Mouse (Mus musculus) mouse trophoblast stem cell (cell line): ENCODE data around the gene Def6.

Source experiments
- in situ Hi-C, 2 experiments: fragments of 300-500 bp; cut with MseI, MboI; formaldehyde crosslinking; loops; 2 replicates in 1 of 2; 3 replicates in 1 of 2; pipeline ENCODE4 v1.15.1; 2025

The Def6 gene

GRCm38 (mm10) chr17:28240846-28241245 lies 33.3 kb downstream of the Def6 start:
- in situ Hi-C loops: no loop called here

- in situ Hi-C loops: no loop called here
Observed at GRCm38 (mm10) chr17:28242296-28242695, 34.7 kb downstream of the Def6 start.

- in situ Hi-C loops: no loop called here
Observed at GRCm38 (mm10) chr17:28244214-28244613, 36.6 kb downstream of the Def6 start.

- in situ Hi-C loops: no loop called here
Observed at GRCm38 (mm10) chr17:28244714-28245113, 37.1 kb downstream of the Def6 start.

GRCm38 (mm10) chr17:28246640-28247039 lies 39.1 kb downstream of the Def6 start:
- in situ Hi-C loops: no loop called here

- in situ Hi-C loops: no loop called here
Observed at GRCm38 (mm10) chr17:28247613-28248012, 40.0 kb downstream of the Def6 start.

GRCm38 (mm10) chr17:28249062-28249461 lies 41.5 kb downstream of the Def6 start:
- in situ Hi-C loops: no loop called here

GRCm38 (mm10) chr17:28251579-28252280 lies 44.2 kb downstream of the Def6 start:
- in situ Hi-C loops: no loop called here

- in situ Hi-C loops: no loop called here
Observed at GRCm38 (mm10) chr17:28252281-28252648, 44.7 kb downstream of the Def6 start.

- in situ Hi-C loops: no loop called here
Observed at GRCm38 (mm10) chr17:28253216-28253615, 45.6 kb downstream of the Def6 start.

- in situ Hi-C loops: no loop called here
Observed at GRCm38 (mm10) chr17:28254804-28255203, 47.2 kb downstream of the Def6 start.

GRCm38 (mm10) chr17:28255651-28256050 lies 48.1 kb downstream of the Def6 start:
- in situ Hi-C loops: no loop called here

GRCm38 (mm10) chr17:28256651-28257328 lies 49.2 kb downstream of the Def6 start:
- in situ Hi-C loops: no loop called here

- in situ Hi-C loops: no loop called here
Observed at GRCm38 (mm10) chr17:28258325-28258724, 50.7 kb downstream of the Def6 start.

- in situ Hi-C loops: loop anchor here in 1 of 2 experiments (5.0 kb wide), 1 partner anchor 33 kb away; no protein-coding TSS in a partner anchor
Observed at GRCm38 (mm10) chr17:28259890-28260542, 52.4 kb downstream of the Def6 start.

GRCm38 (mm10) chr17:28260543-28260909 lies 52.9 kb downstream of the Def6 start:
- in situ Hi-C loops: loop anchor here in 1 of 2 experiments (5.0 kb wide), 1 partner anchor 33 kb away; no protein-coding TSS in a partner anchor

GRCm38 (mm10) chr17:28261795-28262194 lies 54.2 kb downstream of the Def6 start:
- in situ Hi-C loops: loop anchor here in 1 of 2 experiments (5.0 kb wide), 1 partner anchor 34 kb away; no protein-coding TSS in a partner anchor

GRCm38 (mm10) chr17:28263181-28263894 lies 55.8 kb downstream of the Def6 start:
- in situ Hi-C loops: loop anchor here in 1 of 2 experiments (5.0 kb wide), 1 partner anchor 36 kb away; no protein-coding TSS in a partner anchor

GRCm38 (mm10) chr17:28267251-28267650 lies 59.7 kb downstream of the Def6 start:
- in situ Hi-C loops: no loop called here

- in situ Hi-C loops: no loop called here
Observed at GRCm38 (mm10) chr17:28270165-28270564, 62.6 kb downstream of the Def6 start.

GRCm38 (mm10) chr17:28271537-28272266 lies 64.1 kb downstream of the Def6 start:
- in situ Hi-C loops: no loop called here
